Mouse (Mus musculus): ENCODE results near the gene Cep152. TPM values are rescaled to one million over a fixed set of nuclear protein-coding genes. Genes with fewer than 3 reads are reported as not detected.

The Cep152 gene
- total RNA-seq, 2 experiments from 2014 or later, result 2.3 to 2.4 TPM

- no peak for DNase-seq
- intact Hi-C loops (cut with DNase I), result no loop called here
Observed at GRCm38 (mm10) chr2:125563884-125564283, 61.0 kb downstream of the Cep152 start.

DNA sequence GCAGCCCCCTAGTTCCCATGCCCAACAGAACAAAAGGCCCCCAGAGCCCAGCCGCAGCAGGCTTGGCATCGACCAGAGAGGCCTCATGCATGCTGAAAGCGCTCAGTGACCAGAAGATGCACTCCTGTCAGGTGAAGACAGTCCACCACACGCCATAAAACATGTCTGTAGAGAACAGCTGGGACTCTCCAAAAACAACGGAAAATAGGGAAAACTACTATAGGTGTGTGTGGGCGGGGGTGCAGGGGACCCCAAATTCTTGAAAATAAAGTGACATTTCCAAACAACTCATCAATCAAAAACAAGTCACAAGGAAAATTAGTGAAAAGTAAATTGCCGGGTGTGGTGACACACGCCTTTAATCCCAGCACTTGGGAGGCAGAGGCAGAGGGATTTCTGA is 62.5 kb downstream of the Cep152 start:
- intact Hi-C loops (cut with DNase I), result no loop called here
- no peak for DNase-seq

GRCm38 (mm10) chr2:125560037-125560436 is 64.9 kb downstream of the Cep152 start:
- no peak for DNase-seq
- intact Hi-C loops (cut with DNase I), result no loop called here

- peak; percentile 15 to 26 for DNase-seq
- intact Hi-C loops (cut with DNase I), result no loop called here
Observed at GRCm38 (mm10) chr2:125558634-125559589, 66.0 kb downstream of the Cep152 start.

DNA sequence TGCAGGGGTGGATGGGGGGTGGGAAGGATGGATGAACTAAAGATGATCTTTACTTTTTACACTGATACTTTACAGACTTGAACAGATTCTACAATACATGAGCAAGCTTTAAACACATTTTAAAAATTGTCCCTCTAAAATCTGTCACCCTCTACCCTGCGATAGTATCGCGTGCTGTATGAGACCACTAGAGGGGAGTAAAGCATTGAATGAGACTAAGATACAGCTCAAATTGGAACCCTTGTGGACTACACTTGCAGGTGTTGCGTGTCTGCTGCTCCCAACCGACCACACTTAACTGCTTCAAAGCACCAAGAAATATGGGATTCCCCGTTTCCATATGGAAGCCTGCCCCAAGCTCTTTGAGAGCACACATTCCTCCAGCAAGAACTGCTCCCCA is 69.1 kb downstream of the Cep152 start:
- intact Hi-C loops (cut with DNase I), result no loop called here

GRCm38 (mm10) chr2:125548806-125549578 is 75.9 kb downstream of the Cep152 start:
- intact Hi-C loops (cut with DNase I), result no loop called here
- DNase-seq, result no peak

More for the DNA sequence above, 69.1 kb downstream of the Cep152 start:
- no peak for DNase-seq

GRCm38 (mm10) chr2:125544986-125545385 is 79.9 kb downstream of the Cep152 start:
- intact Hi-C loops (cut with DNase I), result no loop called here
- peak in 1 of 2 experiments; percentile 15 for DNase-seq

GRCm38 (mm10) chr2:125543646-125544045 is 81.3 kb downstream of the Cep152 start:
- no peak for DNase-seq
- intact Hi-C loops (cut with DNase I), result no loop called here

DNA sequence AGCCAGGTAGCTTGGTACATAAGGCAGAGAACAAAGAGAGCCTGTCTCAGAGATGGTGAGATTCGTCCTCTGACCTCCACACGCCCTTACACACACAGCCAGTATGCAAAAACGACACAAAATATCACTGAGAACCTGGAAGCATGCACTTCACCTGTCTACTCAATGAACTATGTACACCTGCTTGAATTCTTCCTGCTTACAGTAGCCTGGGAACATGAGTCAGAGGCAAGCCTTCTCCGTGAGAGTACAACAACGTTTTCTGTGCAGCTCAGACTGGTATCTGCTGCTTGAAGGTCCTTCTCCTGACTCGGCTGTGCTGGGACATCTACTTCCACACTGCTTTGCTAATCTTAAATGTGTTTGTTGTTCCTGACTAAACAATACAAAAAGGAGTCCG is 83.5 kb downstream of the Cep152 start:
- no peak for DNase-seq
- intact Hi-C loops (cut with DNase I), result no loop called here

GRCm38 (mm10) chr2:125540579-125540978 is 84.3 kb downstream of the Cep152 start:
- intact Hi-C loops (cut with DNase I), result no loop called here
- peak in 1 of 2 experiments; percentile 30 for DNase-seq

- intact Hi-C loops (cut with DNase I), result no loop called here
- no peak for DNase-seq
Observed at GRCm38 (mm10) chr2:125539640-125540039, 85.3 kb downstream of the Cep152 start.

- peak; percentile 70 to 74 for DNase-seq
- intact Hi-C loops (cut with DNase I), result no loop called here
Observed at GRCm38 (mm10) chr2:125530665-125531064, 94.2 kb downstream of the Cep152 start.

DNA sequence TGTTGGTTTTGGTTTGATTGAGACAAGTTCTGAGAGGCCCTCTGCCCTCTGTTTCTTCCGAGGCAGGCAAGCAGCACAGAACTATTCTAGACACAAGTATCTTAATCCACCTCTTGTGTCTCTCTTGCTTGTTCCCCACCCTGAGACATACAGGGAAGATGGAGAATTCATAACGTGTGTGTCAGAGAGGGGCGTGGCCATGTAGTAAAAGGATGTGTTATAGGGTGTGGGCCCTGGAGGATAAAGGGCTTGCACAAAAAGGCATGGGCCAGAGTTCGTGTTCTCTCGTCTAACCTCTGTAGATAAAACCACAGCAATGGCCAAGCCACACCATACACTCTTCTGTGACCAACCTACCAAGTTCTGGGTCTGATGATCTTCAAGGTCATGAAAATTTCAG is 98.3 kb downstream of the Cep152 start:
- no peak for DNase-seq
- intact Hi-C loops (cut with DNase I), result no loop called here

GRCm38 (mm10) chr2:125525484-125525883 is 99.4 kb downstream of the Cep152 start:
- intact Hi-C loops (cut with DNase I), result no loop called here
- DNase-seq, result no peak

- intact Hi-C loops (cut with DNase I), result no loop called here
- DNase-seq, result peak; percentile 72 to 83
Observed at GRCm38 (mm10) chr2:125516594-125516993, 108.3 kb downstream of the Cep152 start.

- intact Hi-C loops (cut with DNase I), result no loop called here
- peak in 1 of 2 experiments; percentile 32 for DNase-seq
Observed at GRCm38 (mm10) chr2:125515291-125516057, 109.4 kb downstream of the Cep152 start.

GRCm38 (mm10) chr2:125514391-125514790 is 110.5 kb downstream of the Cep152 start:
- peak in 1 of 2 experiments; percentile 33 for DNase-seq
- intact Hi-C loops (cut with DNase I), result no loop called here

Data from heart, postnatal 10 days (tissue).